Comparison of ENCODE assay signal across 9 mouse cellular contexts in genomic region chr6:121210149-121210925, GRCm38 (mm10). TPM values are rescaled to one million over a fixed set of nuclear protein-coding genes. Genes with fewer than 3 reads are reported as not detected.
DNase-seq lines count a peak whose midpoint lies in the region; ATAC-seq and TF ChIP-seq lines count a peak whose summit lies in the region.
"Had no signal": no experiment of that assay in that cellular context is flagged by ENCODE, and none has a peak within 500 bp of the region (broad histone marks: within the 10 kb centered on the region; RNA-seq: fewer than 3 reads in every experiment).

Tuba8 (plus strand) TSS chr6:121210696.

- H3K9ac ChIP-seq in forebrain, embryonic 11.5 days (ENCODE audit: low read length) = peak within 1 kb of the TSS; percentile 45
- H3K9ac ChIP-seq in heart, embryonic 14.5 days (ENCODE audit: low read length) = peak within 1 kb of the TSS; percentile 48
- peak within 1 kb of the TSS; percentile 56 for H3K9ac ChIP-seq in kidney, embryonic 16.5 days (replicated peaks; ENCODE audit: low read length)
- H3K9ac ChIP-seq in liver, adult 2 months (ENCODE audit: low read depth, low read length) = peak within 1 kb of the TSS; percentile 14; the same call in 1 of the 2 replicates
- peak within 1 kb of the TSS; percentile 62 for H3K9ac ChIP-seq in midbrain, postnatal 0 days (replicated peaks; ENCODE audit: low read length, poor library complexity, severe bottlenecking)

- 0 out of 2 replicates have a peak, but pooled peaks cover 2% of the 10 kb centered on the region for H3K4me1 ChIP-seq in brown adipose tissue, adult 24 weeks (ENCODE audit: control insufficient read depth, insufficient read depth, insufficient read length, low read length)
- H3K4me1 ChIP-seq in forebrain, embryonic 11.5 days (replicated peaks; ENCODE audit: control insufficient read depth, insufficient read depth, low read length) = peaks cover 7% of the 10 kb centered on the region; the same call in 1 of the 2 replicates
- peaks cover 8 to 16% of the 10 kb centered on the region in 2 experiments; a peak in 3 of 4 replicates for H3K4me1 ChIP-seq in heart, embryonic 14.5 days (ENCODE audit: control insufficient read depth in 2 of 2, insufficient read depth in 2 of 2, low read length in 2 of 2)
- H3K4me1 ChIP-seq in kidney, embryonic 16.5 days (ENCODE audit: insufficient read depth, low read length) = peaks cover 16% of the 10 kb centered on the region
- H3K4me1 ChIP-seq in liver, adult 2 months (ENCODE audit: control insufficient read depth, insufficient read depth, low read length) = peaks cover 6% of the 10 kb centered on the region
- H3K4me1 ChIP-seq in midbrain, postnatal 0 days (ENCODE audit: insufficient read depth, low read length) = no peaks in the 10 kb centered on the region; the same call in 1 of the 2 replicates

- H3K9me3 ChIP-seq in forebrain, embryonic 11.5 days (ENCODE audit: control insufficient read depth, low read length) = no peaks in the 10 kb centered on the region
- 0 out of 2 replicates have a peak, but pooled peaks cover 3% of the 10 kb centered on the region for H3K9me3 ChIP-seq in heart, embryonic 14.5 days (ENCODE audit: control insufficient read depth, low read length)
- no peaks in the 10 kb centered on the region for H3K9me3 ChIP-seq in kidney, embryonic 16.5 days (ENCODE audit: low read length)
- no peaks in the 10 kb centered on the region for H3K9me3 ChIP-seq in midbrain, postnatal 0 days (ENCODE audit: low read length)

- H3K27ac ChIP-seq in brown adipose tissue, adult 24 weeks (replicated peaks; ENCODE audit: low read depth, low read length) = peak within 1 kb of the TSS; percentile 80
- H3K27ac ChIP-seq in forebrain, embryonic 11.5 days (ENCODE audit: low read depth, low read length) = no peak within 1 kb of the TSS
- H3K27ac ChIP-seq in heart, embryonic 14.5 days (replicated peaks in 1 of 2; ENCODE audit: control insufficient read depth in 1 of 2, insufficient read depth in 1 of 2, low read depth in 2 of 2, low read length in 2 of 2) = no peak within 1 kb of the TSS
- no peak within 1 kb of the TSS for H3K27ac ChIP-seq in kidney, embryonic 16.5 days (ENCODE audit: low read length)
- H3K27ac ChIP-seq in liver, adult 2 months (replicated peaks; ENCODE audit: insufficient read depth, low read depth, low read length) = no peak within 1 kb of the TSS
- no peak within 1 kb of the TSS for H3K27ac ChIP-seq in midbrain, postnatal 0 days (ENCODE audit: low read depth, low read length)

- WGBS in forebrain, embryonic 11.5 days = 5% methylated on average over 30 of the region's 30 CpGs
- 5% methylated on average over 30 of the region's 30 CpGs for WGBS in heart, embryonic 14.5 days
- WGBS in kidney, embryonic 16.5 days = 4% methylated on average over 30 of the region's 30 CpGs
- WGBS in liver, adult 2 months = 10% methylated on average over 30 of the region's 30 CpGs
- WGBS in midbrain, postnatal 0 days = 3% methylated on average over 30 of the region's 30 CpGs

- peak within 1 kb of the TSS; percentile 95 for H3K4me2 ChIP-seq in forebrain, embryonic 11.5 days (ENCODE audit: low read depth, low read length, severe bottlenecking)
- peak within 1 kb of the TSS; percentile 96 for H3K4me2 ChIP-seq in heart, embryonic 14.5 days (ENCODE audit: low read length)
- H3K4me2 ChIP-seq in kidney, embryonic 16.5 days (replicated peaks; ENCODE audit: low read depth, low read length) = peak within 1 kb of the TSS; percentile 87
- peak within 1 kb of the TSS; percentile 99 for H3K4me2 ChIP-seq in midbrain, postnatal 0 days (ENCODE audit: low read depth, low read length, poor library complexity, severe bottlenecking)

- TF ChIP-seq POLR2A in liver, adult 2 months (IDR thresholded peaks at IDR 0.05; ENCODE audit: extremely low read depth, insufficient read depth, low read length) = 0 out of 2 replicates have a peak, but pooled peaks have one; percentile 6

- H3K4me3 ChIP-seq in brown adipose tissue, adult 24 weeks (ENCODE audit: insufficient read depth, low read depth, low read length) = peak within 1 kb of the TSS; percentile 59
- H3K4me3 ChIP-seq in forebrain, embryonic 11.5 days (ENCODE audit: low read depth, low read length) = peak within 1 kb of the TSS; percentile 38
- peak within 1 kb of the TSS; percentile 44 to 49 for H3K4me3 ChIP-seq in heart, embryonic 14.5 days (ENCODE audit: control insufficient read depth in 1 of 2, insufficient read depth in 1 of 2, low read depth in 1 of 2, low read length in 2 of 2)
- peak within 1 kb of the TSS; percentile 54 for H3K4me3 ChIP-seq in kidney, embryonic 16.5 days (ENCODE audit: low read length)
- peak within 1 kb of the TSS; percentile 42 for H3K4me3 ChIP-seq in liver, adult 2 months (ENCODE audit: insufficient read depth, low read depth, low read length)
- H3K4me3 ChIP-seq in midbrain, postnatal 0 days (ENCODE audit: low read depth, low read length) = peak within 1 kb of the TSS; percentile 56

- peaks cover 11% of the 10 kb centered on the region for H3K27me3 ChIP-seq in forebrain, embryonic 11.5 days (ENCODE audit: control insufficient read depth, insufficient read depth, low read length)
- peaks cover 32% of the 10 kb centered on the region for H3K27me3 ChIP-seq in heart, embryonic 14.5 days (ENCODE audit: control insufficient read depth, insufficient read depth, low read length)
- peaks cover 30% of the 10 kb centered on the region for H3K27me3 ChIP-seq in kidney, embryonic 16.5 days (ENCODE audit: insufficient read depth, low read length)
- H3K27me3 ChIP-seq in liver, adult 2 months (ENCODE audit: control insufficient read depth, insufficient read depth, low read length) = no peaks in the 10 kb centered on the region
- peaks cover 6% of the 10 kb centered on the region; the same call in 1 of the 2 replicates for H3K27me3 ChIP-seq in midbrain, postnatal 0 days (ENCODE audit: insufficient read depth, low read length)

- no peak for TF ChIP-seq CTCF in liver, adult 2 months (IDR thresholded peaks at IDR 0.05; ENCODE audit: low read depth, low read length)
- TF ChIP-seq CTCF in midbrain, postnatal 0 days (IDR thresholded peaks at IDR 0.05) = no peak

- no peaks in the 10 kb centered on the region for H3K36me3 ChIP-seq in forebrain, embryonic 11.5 days (ENCODE audit: control insufficient read depth, insufficient read depth, low read length)
- no peaks in the 10 kb centered on the region for H3K36me3 ChIP-seq in heart, embryonic 14.5 days (ENCODE audit: control insufficient read depth, insufficient read depth, low read length)
- H3K36me3 ChIP-seq in kidney, embryonic 16.5 days (ENCODE audit: insufficient read depth, low read length) = no peaks in the 10 kb centered on the region
- no peaks in the 10 kb centered on the region for H3K36me3 ChIP-seq in liver, adult 2 months (ENCODE audit: control insufficient read depth, insufficient read depth, low read length)
- H3K36me3 ChIP-seq in midbrain, postnatal 0 days (ENCODE audit: insufficient read depth, low read length) = no peaks in the 10 kb centered on the region
- H3K36me3 ChIP-seq: G1E had no signal

- peak; percentile 47 for DNase-seq in CD4-positive helper T cell, adult 2 months (ENCODE audit: low read depth, low spot score)
- DNase-seq in forebrain, embryonic 11.5 days (ENCODE audit: low spot score) = peak; percentile 68
- no peak for DNase-seq in liver, adult 2 months (ENCODE audit: extremely low read depth, low read depth, low spot score)
- DNase-seq in midbrain, postnatal 0 days (ENCODE audit: low spot score) = peak; percentile 18
- peak; percentile 46 to 76 for DNase-seq in spleen, postnatal 4 days (ENCODE audit: low spot score in 2 of 2)

- peak; percentile 81 for ATAC-seq in forebrain, embryonic 11.5 days (replicated peaks; ENCODE audit: low FRiP score)
- ATAC-seq in heart, embryonic 14.5 days (ENCODE audit: insufficient number of reproducible peaks, insufficient read depth, low FRiP score, low read depth) = peak; percentile 35; the same call in 1 of the 2 replicates
- ATAC-seq in kidney, embryonic 16.5 days (ENCODE audit: low FRiP score, low TSS enrichment) = peak; percentile 81
- ATAC-seq in midbrain, postnatal 0 days (ENCODE audit: low FRiP score) = peak; percentile 80

- H3K79me2 ChIP-seq in liver, adult 2 months (ENCODE audit: control insufficient read depth, insufficient read depth, low read length) = no peaks in the 10 kb centered on the region

RNA-seq across cellular contexts. Expression of gene Tuba8, which starts in this region (rescaled TPM):
- polyA plus RNA-seq in brown adipose tissue, adult 24 weeks (2012; ENCODE audit: insufficient read depth, insufficient read length, missing spikeins) = 38.7 and 83.7 TPM in 2 replicates
- polyA plus RNA-seq in forebrain, embryonic 11.5 days (2014; fragmentation: Nextera tagmentation; extraction: Ambion mirVana) = 0.35 and 0.39 TPM in 2 replicates
- 0.18 TPM in 1 of 2 replicates, not detected in the other for polyA plus RNA-seq in heart, embryonic 14.5 days (2014; fragmentation: Nextera tagmentation; extraction: Ambion mirVana)
- 0.27 and 0.75 TPM in 2 replicates for polyA plus RNA-seq in kidney, embryonic 16.5 days (2015; fragmentation: Nextera tagmentation; extraction: Ambion mirVana)
- total RNA-seq in liver, adult 2 months (2014; rRNA removed) = 0.55 and 1.9 TPM in 2 replicates
- 1.5 and 1.6 TPM in 2 replicates for polyA plus RNA-seq in liver, adult 2 months (2012; rRNA removed)
- 1.9 and 2.4 TPM in 2 replicates for total RNA-seq in midbrain, postnatal 0 days (2014; rRNA removed)
- polyA plus RNA-seq in midbrain, postnatal 0 days (2015; fragmentation: Nextera tagmentation; extraction: Ambion mirVana) = 1.8 and 2.2 TPM in 2 replicates

Comparison
In these comparisons a context has a peak if more than half of its experiments do, and no peak if none do; other contexts are left out.
1. RNA of gene Tuba8 (polyA plus RNA-seq): 38.7 to 83.7 TPM in brown adipose tissue, adult 24 weeks; 1.8 to 2.2 TPM in midbrain, postnatal 0 days, 1.5 to 1.6 TPM in liver, adult 2 months, 0.27 to 0.75 TPM in kidney, embryonic 16.5 days, 0.35 to 0.39 TPM in forebrain, embryonic 11.5 days and 0.18 TPM in heart, embryonic 14.5 days; every median in the first group is over 10 times any median in the second.
2. Peak in DNase-seq, ATAC-seq, H3K4me3 ChIP-seq, H3K9ac ChIP-seq and H3K4me2 ChIP-seq in forebrain, embryonic 11.5 days; RNA of the gene not detected or under 1 TPM.
3. Peak in ATAC-seq, H3K4me3 ChIP-seq, H3K9ac ChIP-seq and H3K4me2 ChIP-seq in heart, embryonic 14.5 days; RNA of the gene not detected or under 1 TPM.
4. Peak in ATAC-seq, H3K4me3 ChIP-seq, H3K9ac ChIP-seq and H3K4me2 ChIP-seq in kidney, embryonic 16.5 days; RNA of the gene not detected or under 1 TPM.
5. Peak in every context shown above with its lines, with median percentiles within 50 percentile points of each other: H3K4me3 ChIP-seq, ATAC-seq, H3K4me2 ChIP-seq and H3K9ac ChIP-seq.